ENCODE assay signal across 9 mouse cellular contexts in the genomic region with DNA sequence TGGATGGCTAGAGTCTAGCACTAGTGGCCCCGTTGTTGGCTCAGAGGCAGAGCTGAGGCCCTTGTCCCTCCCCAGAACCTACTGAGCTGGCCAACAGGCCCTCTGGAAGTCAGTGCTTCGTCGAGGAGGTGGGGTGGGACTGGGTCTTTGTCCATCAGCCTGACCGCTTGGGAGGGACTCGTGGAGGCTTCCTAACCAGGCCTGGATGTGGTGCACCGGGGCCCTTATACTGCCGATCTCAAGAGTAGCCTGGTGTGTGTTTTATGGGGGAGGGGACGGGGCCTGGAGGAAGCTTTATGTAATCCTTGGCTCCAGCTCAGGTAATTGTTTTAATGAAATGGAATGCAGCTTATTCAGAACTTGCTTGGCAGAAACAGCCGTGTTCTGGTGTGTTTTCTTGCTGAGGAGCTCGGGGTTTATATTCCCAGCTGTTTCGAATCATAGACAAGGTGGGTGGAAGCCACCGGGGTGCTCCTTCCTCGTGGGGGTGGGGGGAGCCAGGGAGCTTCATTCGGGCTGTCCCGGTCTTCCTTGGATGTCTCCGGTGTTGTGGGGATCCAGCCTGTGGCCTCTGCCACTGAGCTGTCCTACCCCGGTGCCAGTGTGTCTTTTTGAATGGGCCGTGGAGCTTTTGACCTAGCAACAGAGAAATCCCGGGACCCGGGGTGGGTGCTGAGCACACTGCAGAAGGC. TPM values are rescaled to one million over a fixed set of nuclear protein-coding genes. Genes with fewer than 3 reads are reported as not detected.
A peak's percentile ranks its signal among the peaks of the same experiment; 100 is the strongest.
DNase-seq lines count a peak whose midpoint lies in the region; ATAC-seq and TF ChIP-seq lines count a peak whose summit lies in the region.
"Had no signal": no experiment of that assay in that cellular context is flagged by ENCODE, and none has a peak within 500 bp of the region (broad histone marks: within the 10 kb centered on the region; RNA-seq: fewer than 3 reads in every experiment).

No protein-coding gene starts in this region.

- DNase-seq in layer of hippocampus, adult 9-11 months: peak; percentile 45
- DNase-seq in layer of hippocampus, postnatal 36 days: no peak
- DNase-seq in heart, postnatal 25 days (ENCODE audit: low spot score): peak; percentile 83
- DNase-seq in limb, embryonic 11.5 days (ENCODE audit: low spot score): no peak
- no peak for DNase-seq in retina, postnatal 1 day

- no peak overlapping the region for H3K4me3 ChIP-seq in embryonic fibroblast, embryonic 13.5 days (ENCODE audit: insufficient read depth, low read length)
- no peak overlapping the region for H3K4me3 ChIP-seq in limb, embryonic 11.5 days (ENCODE audit: low read depth, low read length)
- no peak overlapping the region for H3K4me3 ChIP-seq in midbrain, embryonic 15.5 days

- TF ChIP-seq CTCF in embryonic fibroblast, embryonic 13.5 days (IDR thresholded peaks at IDR 0.05; ENCODE audit: borderline replicate concordance, insufficient read depth, low read length): no peak

- no peak overlapping the region for H3K9ac ChIP-seq in limb, embryonic 11.5 days (ENCODE audit: low read length)
- no peak overlapping the region for H3K9ac ChIP-seq in midbrain, embryonic 15.5 days

- ATAC-seq in limb, embryonic 11.5 days (ENCODE audit: insufficient number of reproducible peaks, low FRiP score, low TSS enrichment, low read depth): peak; percentile 76
- ATAC-seq in midbrain, embryonic 15.5 days (replicated peaks): no peak
- no peak for ATAC-seq in frontal cortex, adult (ENCODE audit: low TSS enrichment)

- H3K36me3 ChIP-seq in limb, embryonic 11.5 days (ENCODE audit: control insufficient read depth, insufficient read depth, low read length): no peaks in the 10 kb centered on the region
- H3K36me3 ChIP-seq in midbrain, embryonic 15.5 days (replicated peaks): no peaks in the 10 kb centered on the region

- no peaks in the 10 kb centered on the region for H3K9me3 ChIP-seq in limb, embryonic 11.5 days (ENCODE audit: control insufficient read depth, low read length)
- no peaks in the 10 kb centered on the region for H3K9me3 ChIP-seq in midbrain, embryonic 15.5 days

- peak overlapping the region; percentile 48 for H3K27ac ChIP-seq in embryonic fibroblast, embryonic 13.5 days (ENCODE audit: insufficient read depth, low read length)
- peak overlapping the region; percentile 76 for H3K27ac ChIP-seq in limb, embryonic 11.5 days (replicated peaks; ENCODE audit: low read depth, low read length)
- peak overlapping the region; percentile 30; the same call in 1 of the 2 replicates for H3K27ac ChIP-seq in midbrain, embryonic 15.5 days

- no peaks in the 10 kb centered on the region for H3K27me3 ChIP-seq in limb, embryonic 11.5 days (ENCODE audit: control insufficient read depth, insufficient read depth, low read length)
- no peaks in the 10 kb centered on the region for H3K27me3 ChIP-seq in midbrain, embryonic 15.5 days (replicated peaks)

- 37% methylated on average over 20 of the region's 20 CpGs for WGBS in limb, embryonic 11.5 days
- 63% methylated on average over 20 of the region's 20 CpGs for WGBS in midbrain, embryonic 15.5 days

- TF ChIP-seq POLR2A in embryonic fibroblast, embryonic 13.5 days (IDR thresholded peaks at IDR 0.05; ENCODE audit: low read depth, low read length): no peak

- peaks cover 13% of the 10 kb centered on the region for H3K4me1 ChIP-seq in embryonic fibroblast, embryonic 13.5 days (ENCODE audit: control insufficient read depth, insufficient read depth, low read length)
- H3K4me1 ChIP-seq in limb, embryonic 11.5 days (ENCODE audit: control insufficient read depth, insufficient read depth, low read length): peaks cover 19% of the 10 kb centered on the region
- peaks cover 4% of the 10 kb centered on the region for H3K4me1 ChIP-seq in midbrain, embryonic 15.5 days

- H3K4me2 ChIP-seq in limb, embryonic 11.5 days (ENCODE audit: low read depth, severe bottlenecking): peak overlapping the region; percentile 0; the same call in 1 of the 2 replicates
- H3K4me2 ChIP-seq in midbrain, embryonic 15.5 days: no peak overlapping the region

- intact Hi-C loops in heart, postnatal 25 days (cut with DNase I): no loop called here

RNA-seq across cellular contexts. Expression of a gene that starts 8.6 kb away (rescaled TPM):
- 10 to 100 TPM; 39.8 to 46.1 TPM for total RNA-seq in layer of hippocampus, postnatal 36 days (2021)
- 25.7 and 35.2 TPM in 2 replicates for polyA plus RNA-seq in embryonic fibroblast, embryonic 13.5 days (2011; ENCODE audit: insufficient read length, low read depth, missing spikeins)
- 10 to 100 TPM; 34.4 to 39.5 TPM for total RNA-seq in heart, postnatal 25 days (2021)
- 13.5 and 17.7 TPM in 2 replicates for polyA plus RNA-seq in limb, embryonic 11.5 days (2014; fragmentation: Nextera tagmentation; extraction: Ambion mirVana)
- 20.4 and 20.9 TPM in 2 replicates for polyA plus RNA-seq in midbrain, embryonic 15.5 days (2015; fragmentation: Nextera tagmentation; extraction: Ambion mirVana)

RNA-seq across cellular contexts. Expression of a gene that starts 30.5 kb away (rescaled TPM):
- 10 to 100 TPM; 46.4 to 50.7 TPM for total RNA-seq in layer of hippocampus, postnatal 36 days (2021)
- polyA plus RNA-seq in embryonic fibroblast, embryonic 13.5 days (2011; ENCODE audit: insufficient read length, low read depth, missing spikeins): 12.8 and 18.5 TPM in 2 replicates
- 10 to 100 TPM; 16.8 to 18.5 TPM for total RNA-seq in heart, postnatal 25 days (2021)
- polyA plus RNA-seq in limb, embryonic 11.5 days (2014; fragmentation: Nextera tagmentation; extraction: Ambion mirVana): 19.2 and 19.7 TPM in 2 replicates
- polyA plus RNA-seq in midbrain, embryonic 15.5 days (2015; fragmentation: Nextera tagmentation; extraction: Ambion mirVana): 31.6 and 32.6 TPM in 2 replicates

RNA-seq across cellular contexts. Expression of a gene that starts 44.2 kb away (rescaled TPM):
- 100 to 1,000 TPM; 223 to 227 TPM for total RNA-seq in layer of hippocampus, postnatal 36 days (2021)
- 3,023 and 3,024 TPM in 2 replicates for polyA plus RNA-seq in embryonic fibroblast, embryonic 13.5 days (2011; ENCODE audit: insufficient read length, low read depth, missing spikeins)
- 100 to 1,000 TPM; 651 to 667 TPM for total RNA-seq in heart, postnatal 25 days (2021)
- polyA plus RNA-seq in limb, embryonic 11.5 days (2014; fragmentation: Nextera tagmentation; extraction: Ambion mirVana): 1,447 and 1,526 TPM in 2 replicates
- polyA plus RNA-seq in midbrain, embryonic 15.5 days (2015; fragmentation: Nextera tagmentation; extraction: Ambion mirVana): 811 and 847 TPM in 2 replicates

RNA-seq across cellular contexts. Expression of a gene that starts 49.0 kb away (rescaled TPM):
- not detected for total RNA-seq in layer of hippocampus, postnatal 36 days (2021)
- polyA plus RNA-seq in embryonic fibroblast, embryonic 13.5 days (2011; ENCODE audit: insufficient read length, low read depth, missing spikeins): not detected in 2 replicates
- total RNA-seq in heart, postnatal 25 days (2021): not detected
- polyA plus RNA-seq in limb, embryonic 11.5 days (2014; fragmentation: Nextera tagmentation; extraction: Ambion mirVana): not detected in 2 replicates
- polyA plus RNA-seq in midbrain, embryonic 15.5 days (2015; fragmentation: Nextera tagmentation; extraction: Ambion mirVana): not detected in 2 replicates
- total RNA-seq: layer of hippocampus, adult 18-20 months had no signal

RNA-seq across cellular contexts. Expression of a gene that starts 50.0 kb away (rescaled TPM):
- total RNA-seq in layer of hippocampus, postnatal 36 days (2021): 10 to 100 TPM; 69.4 to 73.1 TPM
- 39.5 and 40.7 TPM in 2 replicates for polyA plus RNA-seq in embryonic fibroblast, embryonic 13.5 days (2011; ENCODE audit: insufficient read length, low read depth, missing spikeins)
- 10 to 100 TPM; 38.4 to 42.8 TPM for total RNA-seq in heart, postnatal 25 days (2021)
- 39.6 and 44.5 TPM in 2 replicates for polyA plus RNA-seq in limb, embryonic 11.5 days (2014; fragmentation: Nextera tagmentation; extraction: Ambion mirVana)
- 48.3 and 53.4 TPM in 2 replicates for polyA plus RNA-seq in midbrain, embryonic 15.5 days (2015; fragmentation: Nextera tagmentation; extraction: Ambion mirVana)

Comparison
In these comparisons a context has a peak if more than half of its experiments do, and no peak if none do; other contexts are left out.
1. DNase-seq: peak in layer of hippocampus, adult 9-11 months (single experiment) and heart, postnatal 25 days (single experiment); none in layer of hippocampus, postnatal 36 days (0 of 2), limb, embryonic 11.5 days (single experiment) and retina, postnatal 1 day (single experiment).
2. Peak in every context shown above with its lines, with median percentiles within 50 percentile points of each other: H3K27ac ChIP-seq.